ENCODE assay signal across 19 mouse cellular contexts in the genomic region with DNA sequence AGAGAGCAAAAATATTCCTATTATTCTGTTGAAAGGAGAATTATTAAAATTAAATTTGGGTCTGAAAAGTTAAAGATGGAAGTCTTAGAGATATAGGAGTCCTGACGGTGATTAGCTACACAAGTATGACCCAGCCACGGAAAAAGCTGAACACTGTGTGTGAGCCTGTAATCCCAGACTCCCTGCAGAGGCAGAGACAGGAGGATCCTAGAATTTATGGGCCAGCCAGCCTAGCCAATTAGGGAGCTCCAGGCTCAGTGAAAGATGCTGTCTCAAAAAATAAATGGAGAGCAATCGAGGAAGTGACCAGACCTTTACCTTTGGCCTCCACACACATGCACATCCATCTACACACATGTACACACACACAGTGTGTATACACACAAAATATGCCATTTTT.
A peak's percentile ranks its signal among the peaks of the same experiment; 100 is the strongest.
DNase-seq lines count a peak whose midpoint lies in the region; ATAC-seq and TF ChIP-seq lines count a peak whose summit lies in the region.
"Had no signal": no experiment of that assay in that cellular context is flagged by ENCODE, and none has a peak within 500 bp of the region (broad histone marks: within the 10 kb centered on the region; RNA-seq: fewer than 3 reads in every experiment).

No protein-coding gene starts in this region.

- no peaks in the 10 kb centered on the region for H3K9me3 ChIP-seq in hindbrain, embryonic 13.5 days
- no peaks in the 10 kb centered on the region for H3K9me3 ChIP-seq in hindbrain, embryonic 10.5 days
- no peaks in the 10 kb centered on the region for H3K9me3 ChIP-seq in neural tube, embryonic 13.5 days
- H3K9me3 ChIP-seq: embryonic facial prominence, embryonic 10.5 days; forebrain, embryonic 13.5 days; hindbrain, embryonic 15.5 days had no signal

- no peak overlapping the region for H3K4me3 ChIP-seq in hindbrain, embryonic 13.5 days
- no peak overlapping the region for H3K4me3 ChIP-seq in hindbrain, embryonic 10.5 days
- no peak overlapping the region for H3K4me3 ChIP-seq in neural tube, embryonic 13.5 days
- H3K4me3 ChIP-seq in thymus, adult 2 months (ENCODE audit: control insufficient read depth, insufficient read depth, low read length) = no peak overlapping the region
- no peak overlapping the region for H3K4me3 ChIP-seq in cerebellum, adult 2 months (replicated peaks; ENCODE audit: insufficient read depth, low read depth, low read length)
- H3K4me3 ChIP-seq: embryonic facial prominence, embryonic 10.5 days; forebrain, embryonic 13.5 days; hindbrain, embryonic 15.5 days had no signal

- H3K27ac ChIP-seq in hindbrain, embryonic 13.5 days = peak overlapping the region; percentile 26; the same call in 1 of the 2 replicates
- no peak overlapping the region for H3K27ac ChIP-seq in hindbrain, embryonic 10.5 days
- peak overlapping the region; percentile 49; the same call in 1 of the 2 replicates for H3K27ac ChIP-seq in neural tube, embryonic 13.5 days (replicated peaks)
- no peak overlapping the region for H3K27ac ChIP-seq in thymus, adult 2 months (ENCODE audit: control insufficient read depth, insufficient read depth, low read length)
- H3K27ac ChIP-seq in cerebellum, adult 2 months (ENCODE audit: insufficient read depth, low read length) = no peak overlapping the region
- H3K27ac ChIP-seq: embryonic facial prominence, embryonic 10.5 days; forebrain, embryonic 13.5 days; hindbrain, embryonic 15.5 days had no signal

- no peak for TF ChIP-seq POLR2A in thymus, adult 2 months (IDR thresholded peaks at IDR 0.05; ENCODE audit: control insufficient read depth, extremely low read depth, insufficient read depth, low read length, poor library complexity)
- no peak for TF ChIP-seq POLR2A in cerebellum, adult 2 months (IDR thresholded peaks at IDR 0.05; ENCODE audit: borderline replicate concordance, insufficient read depth, low read length)

- H3K4me2 ChIP-seq in hindbrain, embryonic 13.5 days = no peak overlapping the region
- H3K4me2 ChIP-seq in neural tube, embryonic 13.5 days = no peak overlapping the region
- H3K4me2 ChIP-seq: forebrain, embryonic 13.5 days; hindbrain, embryonic 15.5 days had no signal

- H3K9ac ChIP-seq in hindbrain, embryonic 13.5 days = no peak overlapping the region
- H3K9ac ChIP-seq in neural tube, embryonic 13.5 days = no peak overlapping the region
- H3K9ac ChIP-seq: forebrain, embryonic 13.5 days; forebrain, postnatal 0 days; hindbrain, embryonic 15.5 days had no signal

- ATAC-seq in hindbrain, embryonic 13.5 days (ENCODE audit: low FRiP score) = no peak
- peak; percentile 78 for ATAC-seq in neural tube, embryonic 13.5 days (ENCODE audit: low read depth)
- ATAC-seq: forebrain, embryonic 13.5 days; forebrain, postnatal 0 days; inflammation-experienced regulatory T-cells, adult 6 months; intestine, postnatal 0 days had no signal

- no peak for TF ChIP-seq CTCF in thymus, adult 2 months (IDR thresholded peaks at IDR 0.05; ENCODE audit: borderline replicate concordance, control insufficient read depth, extremely low read depth, insufficient read depth, low read length, poor library complexity)
- TF ChIP-seq CTCF in cerebellum, adult 2 months (IDR thresholded peaks at IDR 0.05; ENCODE audit: borderline replicate concordance, insufficient read depth, low read depth, low read length) = no peak

- no peaks in the 10 kb centered on the region for H3K36me3 ChIP-seq in hindbrain, embryonic 13.5 days
- no peaks in the 10 kb centered on the region for H3K36me3 ChIP-seq in hindbrain, embryonic 10.5 days
- H3K36me3 ChIP-seq in neural tube, embryonic 13.5 days = no peaks in the 10 kb centered on the region
- H3K36me3 ChIP-seq in thymus, adult 2 months (ENCODE audit: control insufficient read depth, insufficient read depth, low read length) = no peaks in the 10 kb centered on the region
- H3K36me3 ChIP-seq: embryonic facial prominence, embryonic 10.5 days; hindbrain, embryonic 15.5 days had no signal

- DNase-seq in hindbrain, embryonic 10.5 days (ENCODE audit: low spot score) = no peak
- DNase-seq in embryo, embryonic 10 days (ENCODE audit: low spot score) = peak; percentile 48
- peak; percentile 65 for DNase-seq in embryo, embryonic 10.5 days (ENCODE audit: low spot score)
- no peak for DNase-seq in thymus, adult 2 months
- DNase-seq in cerebellum, adult 2 months = no peak
- DNase-seq: adrenal gland, adult 2 months; adrenal gland, postnatal 25 days; cerebellum, adult 18-20 months; cerebellum, postnatal 10 days; forebrain, postnatal 0 days; gastrocnemius, postnatal 14 days; heart, postnatal 10 days had no signal

- H3K4me1 ChIP-seq in hindbrain, embryonic 13.5 days (replicated peaks) = peaks cover 9% of the 10 kb centered on the region
- peaks cover 14% of the 10 kb centered on the region; the same call in 1 of the 2 replicates for H3K4me1 ChIP-seq in hindbrain, embryonic 10.5 days (replicated peaks)
- H3K4me1 ChIP-seq in neural tube, embryonic 13.5 days (replicated peaks) = peaks cover 33% of the 10 kb centered on the region
- no peaks in the 10 kb centered on the region for H3K4me1 ChIP-seq in thymus, adult 2 months (replicated peaks; ENCODE audit: control insufficient read depth, insufficient read depth, low read length)
- no peaks in the 10 kb centered on the region for H3K4me1 ChIP-seq in cerebellum, adult 2 months (ENCODE audit: control insufficient read depth, insufficient read depth, low read length)
- H3K4me1 ChIP-seq: embryonic facial prominence, embryonic 10.5 days; forebrain, embryonic 13.5 days; hindbrain, embryonic 15.5 days had no signal

- H3K27me3 ChIP-seq in hindbrain, embryonic 13.5 days = no peaks in the 10 kb centered on the region
- no peaks in the 10 kb centered on the region for H3K27me3 ChIP-seq in hindbrain, embryonic 10.5 days (ENCODE audit: insufficient read depth, poor library complexity, severe bottlenecking)
- peaks cover 14% of the 10 kb centered on the region for H3K27me3 ChIP-seq in neural tube, embryonic 13.5 days
- no peaks in the 10 kb centered on the region for H3K27me3 ChIP-seq in thymus, adult 2 months (ENCODE audit: control insufficient read depth, insufficient read depth, low read length)
- no peaks in the 10 kb centered on the region for H3K27me3 ChIP-seq in cerebellum, adult 2 months (ENCODE audit: control insufficient read depth, insufficient read depth, low read length)
- H3K27me3 ChIP-seq: forebrain, embryonic 13.5 days; hindbrain, embryonic 15.5 days had no signal

- 32% methylated on average over 3 of the region's 3 CpGs for WGBS in hindbrain, embryonic 13.5 days
- 70% methylated on average over 3 of the region's 3 CpGs for WGBS in hindbrain, embryonic 10.5 days
- 14% methylated on average over 3 of the region's 3 CpGs for WGBS in neural tube, embryonic 13.5 days
- WGBS in thymus, adult 2 months = 94% methylated on average over 3 of the region's 3 CpGs
- 67% methylated on average over 3 of the region's 3 CpGs for WGBS in cerebellum, adult 2 months

Comparison
In these comparisons a context has a peak if more than half of its experiments do, and no peak if none do; other contexts are left out.
1. H3K27ac ChIP-seq: peak in hindbrain, embryonic 13.5 days (single experiment) and neural tube, embryonic 13.5 days (single experiment); none in hindbrain, embryonic 10.5 days (single experiment), thymus, adult 2 months (single experiment) and cerebellum, adult 2 months (single experiment).
2. DNase-seq: peak in embryo, embryonic 10 days (single experiment) and embryo, embryonic 10.5 days (single experiment); none in hindbrain, embryonic 10.5 days (single experiment), thymus, adult 2 months (single experiment) and cerebellum, adult 2 months (0 of 2).